Mouse (Mus musculus): Measurements from ENCODE around the gene Bbs2. TPM values are rescaled to one million over a fixed set of nuclear protein-coding genes. Genes with fewer than 3 reads are reported as not detected.
"Not testable (repeated sequence)": the region's sequence is repeated elsewhere in the genome, so short reads cannot be mapped to it uniquely, and the experiment has no call there.

The Bbs2 gene
- polyA plus RNA-seq, 1 experiment = 13.0 TPM

GRCm38 (mm10) chr8:94037806-94038205 lies 60.9 kb downstream of the Bbs2 start:
- H3K36me3 ChIP-seq (ENCODE audit: control insufficient read depth, insufficient read depth, low read length) = no peaks in the 10 kb centered on the region
- no peak for TF ChIP-seq POLR2A (IDR thresholded peaks at IDR 0.05; ENCODE audit: control insufficient read depth, extremely low read depth, insufficient read depth, low read length, poor library complexity)
- no peak for TF ChIP-seq CTCF (IDR thresholded peaks at IDR 0.05; ENCODE audit: borderline replicate concordance, control insufficient read depth, extremely low read depth, insufficient read depth, low read length, poor library complexity)
- H3K4me3 ChIP-seq (ENCODE audit: control insufficient read depth, insufficient read depth, low read length) = peak overlapping the region; percentile 16
- H3K27ac ChIP-seq (ENCODE audit: control insufficient read depth, insufficient read depth, low read length) = no peak overlapping the region
- peaks cover 9% of the 10 kb centered on the region for H3K4me1 ChIP-seq (replicated peaks; ENCODE audit: control insufficient read depth, insufficient read depth, low read length)
- peak; percentile 2 for DNase-seq
- 6% methylated on average over 15 of the region's 15 CpGs for WGBS
- H3K27me3 ChIP-seq (ENCODE audit: control insufficient read depth, insufficient read depth, low read length) = no peaks in the 10 kb centered on the region

- Histone ChIP-seq H3K4me1 (replicated peaks; ENCODE audit: control insufficient read depth, insufficient read depth, low read length) (peaks cover 9% of the 10 kb centered on the region), H3K27me3 (ENCODE audit: control insufficient read depth, insufficient read depth, low read length) (no peaks in the 10 kb centered on the region), H3K4me3 (ENCODE audit: control insufficient read depth, insufficient read depth, low read length) (peak within 1 kb of the TSS; percentile 99), H3K36me3 (ENCODE audit: control insufficient read depth, insufficient read depth, low read length) (no peaks in the 10 kb centered on the region), H3K27ac (ENCODE audit: control insufficient read depth, insufficient read depth, low read length) (peak within 1 kb of the TSS; percentile 39; the same call in 1 of the 2 replicates)
- peak; percentile 91 for DNase-seq
- TF ChIP-seq POLR2A (IDR thresholded peaks at IDR 0.05; ENCODE audit: control insufficient read depth, extremely low read depth, insufficient read depth, low read length, poor library complexity) = peak; percentile 41; the same call in 1 of the 2 replicates
- no peak for TF ChIP-seq CTCF (IDR thresholded peaks at IDR 0.05; ENCODE audit: borderline replicate concordance, control insufficient read depth, extremely low read depth, insufficient read depth, low read length, poor library complexity)
- under 1% methylated on average over 41 of the region's 41 CpGs for WGBS
These were observed 61.7 kb downstream of the Bbs2 start, which contains the start of the genes Nudt21 and Ogfod1 for GRCm38 (mm10) chr8:94036944-94037524. TSS of gene Nudt21 (minus strand) at chr8:94037031. TSS of gene Ogfod1 (plus strand) at chr8:94037198.

- not testable (repeated sequence) for H3K4me1 ChIP-seq (replicated peaks; ENCODE audit: control insufficient read depth, insufficient read depth, low read length); H3K27me3 ChIP-seq (ENCODE audit: control insufficient read depth, insufficient read depth, low read length); H3K36me3 ChIP-seq (ENCODE audit: control insufficient read depth, insufficient read depth, low read length)
- under 1% methylated on average over 26 of the region's 32 CpGs for WGBS
- peak; percentile 60 for DNase-seq
- H3K27ac ChIP-seq (ENCODE audit: control insufficient read depth, insufficient read depth, low read length) = peak overlapping the region; percentile 39; the same call in 1 of the 2 replicates
- peak overlapping the region; percentile 77 for H3K4me3 ChIP-seq (ENCODE audit: control insufficient read depth, insufficient read depth, low read length)
These were observed 62.2 kb downstream of the Bbs2 start for GRCm38 (mm10) chr8:94036541-94036940.

GRCm38 (mm10) chr8:94035200-94035599 lies 63.5 kb downstream of the Bbs2 start:
- TF ChIP-seq POLR2A (IDR thresholded peaks at IDR 0.05; ENCODE audit: control insufficient read depth, extremely low read depth, insufficient read depth, low read length, poor library complexity) (no peak), CTCF (IDR thresholded peaks at IDR 0.05; ENCODE audit: borderline replicate concordance, control insufficient read depth, extremely low read depth, insufficient read depth, low read length, poor library complexity) (no peak)
- Histone ChIP-seq H3K4me3 (ENCODE audit: control insufficient read depth, insufficient read depth, low read length) (no peak overlapping the region), H3K36me3 (ENCODE audit: control insufficient read depth, insufficient read depth, low read length) (peaks cover 11% of the 10 kb centered on the region), H3K27me3 (ENCODE audit: control insufficient read depth, insufficient read depth, low read length) (no peaks in the 10 kb centered on the region), H3K27ac (ENCODE audit: control insufficient read depth, insufficient read depth, low read length) (no peak overlapping the region), H3K4me1 (replicated peaks; ENCODE audit: control insufficient read depth, insufficient read depth, low read length) (peaks cover 9% of the 10 kb centered on the region)
- DNase-seq = no peak
- WGBS = 65% methylated on average over 5 of the region's 5 CpGs

GRCm38 (mm10) chr8:94033601-94034000 lies 65.1 kb downstream of the Bbs2 start:
- WGBS = 95% methylated on average over 3 of the region's 3 CpGs
- Histone ChIP-seq H3K4me3 (ENCODE audit: control insufficient read depth, insufficient read depth, low read length) (no peak overlapping the region), H3K27me3 (ENCODE audit: control insufficient read depth, insufficient read depth, low read length) (no peaks in the 10 kb centered on the region), H3K4me1 (replicated peaks; ENCODE audit: control insufficient read depth, insufficient read depth, low read length) (peaks cover 9% of the 10 kb centered on the region), H3K27ac (ENCODE audit: control insufficient read depth, insufficient read depth, low read length) (no peak overlapping the region), H3K36me3 (ENCODE audit: control insufficient read depth, insufficient read depth, low read length) (peaks cover 27% of the 10 kb centered on the region)
- TF ChIP-seq CTCF (IDR thresholded peaks at IDR 0.05; ENCODE audit: borderline replicate concordance, control insufficient read depth, extremely low read depth, insufficient read depth, low read length, poor library complexity) = no peak
- no peak for TF ChIP-seq POLR2A (IDR thresholded peaks at IDR 0.05; ENCODE audit: control insufficient read depth, extremely low read depth, insufficient read depth, low read length, poor library complexity)
- no peak for DNase-seq

GRCm38 (mm10) chr8:94029701-94030100 lies 69.0 kb downstream of the Bbs2 start:
- Histone ChIP-seq H3K36me3 (ENCODE audit: control insufficient read depth, insufficient read depth, low read length) (peaks cover 48% of the 10 kb centered on the region), H3K27me3 (ENCODE audit: control insufficient read depth, insufficient read depth, low read length) (no peaks in the 10 kb centered on the region), H3K4me1 (replicated peaks; ENCODE audit: control insufficient read depth, insufficient read depth, low read length) (no peaks in the 10 kb centered on the region; the same call in 1 of the 2 replicates), H3K4me3 (ENCODE audit: control insufficient read depth, insufficient read depth, low read length) (no peak overlapping the region), H3K27ac (ENCODE audit: control insufficient read depth, insufficient read depth, low read length) (no peak overlapping the region)
- 96% methylated on average over 9 of the region's 9 CpGs for WGBS
- TF ChIP-seq CTCF (IDR thresholded peaks at IDR 0.05; ENCODE audit: borderline replicate concordance, control insufficient read depth, extremely low read depth, insufficient read depth, low read length, poor library complexity) (no peak), POLR2A (IDR thresholded peaks at IDR 0.05; ENCODE audit: control insufficient read depth, extremely low read depth, insufficient read depth, low read length, poor library complexity) (no peak)
- DNase-seq = no peak

GRCm38 (mm10) chr8:94023916-94024315 lies 74.8 kb downstream of the Bbs2 start:
- Histone ChIP-seq H3K4me1 (replicated peaks; ENCODE audit: control insufficient read depth, insufficient read depth, low read length) (no peaks in the 10 kb centered on the region), H3K4me3 (ENCODE audit: control insufficient read depth, insufficient read depth, low read length) (no peak overlapping the region), H3K27me3 (ENCODE audit: control insufficient read depth, insufficient read depth, low read length) (no peaks in the 10 kb centered on the region), H3K36me3 (ENCODE audit: control insufficient read depth, insufficient read depth, low read length) (peaks cover 59% of the 10 kb centered on the region), H3K27ac (ENCODE audit: control insufficient read depth, insufficient read depth, low read length) (no peak overlapping the region)
- DNase-seq = no peak
- no peak for TF ChIP-seq CTCF (IDR thresholded peaks at IDR 0.05; ENCODE audit: borderline replicate concordance, control insufficient read depth, extremely low read depth, insufficient read depth, low read length, poor library complexity)
- TF ChIP-seq POLR2A (IDR thresholded peaks at IDR 0.05; ENCODE audit: control insufficient read depth, extremely low read depth, insufficient read depth, low read length, poor library complexity) = no peak
- 98% methylated on average over 6 of the region's 6 CpGs for WGBS

Other genes starting within 250 kb of the Bbs2 start
- gene Amfr, start 86.1 kb downstream of the Bbs2 start, polyA plus RNA-seq (2012; rRNA removed) = 101 and 112 TPM in 2 replicates
- 67.4 and 98.3 TPM in 2 replicates for gene Nudt21, start 61.9 kb downstream of the Bbs2 start, polyA plus RNA-seq (2012; rRNA removed)
- 8.8 and 9.0 TPM in 2 replicates for gene Ogfod1, start 61.7 kb downstream of the Bbs2 start, polyA plus RNA-seq (2012; rRNA removed)
- 6.5 and 12.1 TPM in 2 replicates for gene Mt4, start 38.3 kb upstream of the Bbs2 start, polyA plus RNA-seq (2012; rRNA removed)
- 0.96 and 1.9 TPM in 2 replicates for gene Mt3, start 53.7 kb upstream of the Bbs2 start, polyA plus RNA-seq (2012; rRNA removed)
- 16.2 and 21.0 TPM in 2 replicates for gene Mt2, start 73.7 kb upstream of the Bbs2 start, polyA plus RNA-seq (2012; rRNA removed)
- gene Mt1, start 80.2 kb upstream of the Bbs2 start, polyA plus RNA-seq (2012; rRNA removed) = 155 and 260 TPM in 2 replicates
- 28.1 and 28.2 TPM in 2 replicates for gene Nup93, start 115.6 kb upstream of the Bbs2 start, polyA plus RNA-seq (2012; rRNA removed)
- 1.3 TPM in 2 replicates for gene Slc12a3, start 230.3 kb upstream of the Bbs2 start, polyA plus RNA-seq (2012; rRNA removed)

Data from thymus, adult 2 months (tissue).